Mouse (Mus musculus) spleen, postnatal 4 days (tissue): ENCODE measurements around the gene Msl1.
"Not testable (repeated sequence)": the region's sequence is repeated elsewhere in the genome, so short reads cannot be mapped to it uniquely, and the experiment has no call there.

Experiments used
- DNase-seq, 2 experiments: peaks; one replicate each; pipeline ENCODE4 v3.0.0; 2022; ENCODE audit warnings: low spot score in 2 of 2

Gene Msl1

DNA sequence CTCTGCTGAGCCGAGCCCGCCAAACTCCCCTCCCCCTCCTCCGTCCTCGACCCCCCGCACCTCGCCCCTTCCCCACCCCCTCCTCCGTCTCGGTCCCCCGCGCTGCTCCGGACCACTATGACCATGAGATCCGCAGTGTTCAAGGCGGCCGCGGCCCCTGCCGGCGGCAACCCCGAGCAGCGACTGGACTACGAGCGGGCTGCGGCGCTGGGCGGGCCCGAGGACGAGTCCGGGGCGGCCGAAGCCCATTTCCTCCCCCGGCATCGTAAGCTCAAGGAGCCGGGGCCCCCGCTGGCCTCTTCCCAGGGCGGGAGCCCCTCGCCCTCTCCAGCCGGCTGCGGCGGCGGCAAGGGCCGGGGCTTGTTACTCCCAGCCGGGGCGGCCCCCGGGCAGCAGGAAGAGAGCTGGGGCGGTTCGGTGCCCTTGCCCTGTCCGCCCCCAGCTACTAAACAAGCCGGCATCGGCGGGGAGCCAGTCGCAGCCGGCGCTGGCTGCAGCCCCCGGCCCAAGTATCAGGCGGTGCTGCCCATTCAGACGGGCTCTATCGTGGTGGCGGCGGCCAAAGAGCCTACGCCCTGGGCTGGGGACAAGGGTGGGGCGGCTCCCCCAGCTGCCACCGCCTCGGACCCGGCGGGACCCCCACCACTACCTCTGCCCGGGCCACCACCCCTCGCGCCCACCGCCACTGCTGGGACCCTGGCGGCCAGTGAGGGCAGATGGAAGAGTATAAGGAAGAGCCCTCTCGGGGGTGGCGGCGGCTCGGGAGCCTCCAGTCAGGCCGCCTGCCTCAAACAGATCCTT is 598 bp downstream of the Msl1 start:
- DNase-seq = peak; percentile 66 to 87

GRCm38 (mm10) chr11:98796515-98797216 is 1.4 kb downstream of the Msl1 start:
- peak; percentile 66 to 85 for DNase-seq

DNA sequence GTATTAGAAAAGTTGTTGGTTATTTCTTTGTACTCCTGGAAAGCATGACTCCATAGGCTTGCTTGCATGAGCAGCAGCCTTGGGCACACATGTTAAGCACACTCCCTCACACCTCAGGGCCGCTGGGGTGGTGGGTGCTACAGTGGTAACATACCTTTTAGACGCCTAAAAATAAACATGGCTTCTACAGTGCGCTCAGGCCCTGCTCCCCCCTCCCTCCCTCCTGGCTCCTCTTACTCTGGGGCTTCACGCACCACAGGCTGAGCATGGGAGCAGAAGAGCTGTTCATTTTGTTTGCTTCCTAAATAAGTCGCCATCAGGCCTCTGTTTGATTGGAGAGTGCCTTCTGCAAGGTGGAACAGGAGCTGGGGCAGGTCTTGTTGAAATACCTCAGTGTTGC is 2.0 kb downstream of the Msl1 start:
- DNase-seq = no peak

DNA sequence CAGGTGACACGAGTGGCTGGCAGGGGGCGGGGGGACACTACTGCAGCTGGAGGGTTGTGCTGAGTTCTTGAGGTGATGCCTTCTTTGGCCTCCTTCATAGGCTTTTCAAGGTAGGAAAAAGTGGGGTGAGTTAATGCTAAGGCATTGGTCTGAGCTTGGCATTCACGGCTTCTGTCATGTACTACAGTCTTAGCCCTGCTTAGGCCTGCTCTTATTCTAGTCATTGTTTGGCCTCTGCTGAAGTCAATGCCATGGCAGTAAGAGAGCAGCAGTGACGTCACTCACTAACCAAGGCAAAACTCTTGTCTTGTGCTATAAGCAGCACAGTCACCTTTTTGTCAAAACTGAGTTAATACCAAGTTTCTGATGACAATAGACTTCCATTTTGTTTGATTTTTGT is 2.6 kb downstream of the Msl1 start:
- no peak for DNase-seq

DNA sequence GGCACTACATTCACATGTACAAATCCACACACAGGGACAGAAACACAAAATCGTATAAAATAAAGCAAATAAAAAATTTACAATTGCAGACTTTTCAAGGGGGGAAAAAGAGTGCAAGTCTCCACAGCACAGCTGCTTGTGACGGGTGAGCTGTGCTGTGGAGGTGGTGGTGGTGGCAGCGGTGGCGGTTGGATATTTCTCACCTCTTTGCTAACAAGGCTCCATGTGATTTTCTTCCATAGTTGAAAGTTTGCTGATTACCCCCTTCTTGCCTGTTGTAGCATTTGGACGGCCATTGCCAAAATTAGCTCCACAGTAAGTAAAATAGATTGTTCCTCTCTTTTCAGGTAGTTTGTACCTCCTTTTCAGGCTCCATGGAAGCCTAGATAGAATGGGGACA is 9.3 kb downstream of the Msl1 start, which contains the start of gene Casc3:
Gene Casc3, plus strand, starts transcription at position 301 of the 400 bp plus-strand sequence.
- no peak for DNase-seq

GRCm38 (mm10) chr11:98808417-98808816 is 13.1 kb downstream of the Msl1 start:
- no peak for DNase-seq

DNA sequence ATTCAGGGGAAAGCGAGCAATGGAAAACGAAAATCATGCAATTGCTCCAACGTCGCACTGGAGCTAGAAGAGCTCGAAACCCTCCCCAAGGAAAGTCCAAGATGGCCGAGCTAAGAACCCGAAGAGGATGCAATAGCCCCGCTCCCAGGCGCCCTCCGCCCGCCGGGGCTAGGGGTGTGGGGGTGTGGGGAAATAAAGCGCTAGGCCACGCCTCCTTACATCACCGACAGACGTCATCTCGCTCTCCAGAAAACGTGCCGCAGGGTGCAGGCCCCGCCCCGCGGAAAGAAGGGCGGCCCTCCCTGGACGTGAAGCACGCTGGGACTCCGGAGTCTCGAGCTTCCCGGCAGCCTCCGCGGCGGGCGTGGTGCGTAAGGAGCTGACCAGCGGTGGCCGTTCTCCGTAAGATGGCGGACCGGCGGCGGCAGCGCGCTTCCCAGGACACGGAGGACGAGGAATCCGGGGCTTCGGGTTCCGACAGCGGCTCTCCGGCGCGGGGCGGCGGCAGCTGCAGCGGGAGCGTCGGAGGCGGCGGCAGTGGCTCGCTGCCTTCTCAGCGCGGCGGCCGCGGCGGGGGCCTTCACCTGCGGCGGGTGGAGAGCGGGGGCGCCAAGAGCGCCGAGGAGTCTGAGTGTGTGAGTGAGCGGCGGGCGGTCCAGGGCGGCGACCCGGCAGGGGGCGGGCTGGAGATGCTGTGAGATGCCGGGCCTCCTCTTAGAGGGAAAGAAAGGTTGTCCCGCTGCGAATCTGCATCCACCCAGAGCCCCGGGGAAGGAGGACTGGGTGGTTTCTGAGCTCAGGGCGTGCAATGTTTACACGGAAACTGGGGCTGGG is 14.4 kb downstream of the Msl1 start:
- DNase-seq = peak; percentile 98

DNA sequence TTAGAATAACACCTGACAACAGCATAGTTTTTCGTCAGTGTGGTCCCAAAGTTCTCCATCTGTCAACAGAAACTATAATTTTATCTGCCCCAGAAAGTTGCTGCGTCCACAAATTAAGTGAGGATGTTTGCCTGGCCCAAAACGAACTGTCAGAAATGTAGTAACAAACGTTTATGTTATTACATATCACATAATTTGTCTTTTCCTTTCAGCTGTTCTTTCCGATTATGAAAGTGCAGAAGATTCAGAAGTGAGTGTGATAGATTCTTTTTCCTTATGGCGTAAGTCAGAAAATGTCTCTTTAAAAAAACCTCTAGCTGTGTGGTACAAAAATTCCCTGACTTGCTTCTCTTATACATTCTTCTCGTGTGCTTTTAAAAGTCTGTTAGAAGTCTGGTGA is 15.4 kb downstream of the Msl1 start:
- DNase-seq = no peak

DNA sequence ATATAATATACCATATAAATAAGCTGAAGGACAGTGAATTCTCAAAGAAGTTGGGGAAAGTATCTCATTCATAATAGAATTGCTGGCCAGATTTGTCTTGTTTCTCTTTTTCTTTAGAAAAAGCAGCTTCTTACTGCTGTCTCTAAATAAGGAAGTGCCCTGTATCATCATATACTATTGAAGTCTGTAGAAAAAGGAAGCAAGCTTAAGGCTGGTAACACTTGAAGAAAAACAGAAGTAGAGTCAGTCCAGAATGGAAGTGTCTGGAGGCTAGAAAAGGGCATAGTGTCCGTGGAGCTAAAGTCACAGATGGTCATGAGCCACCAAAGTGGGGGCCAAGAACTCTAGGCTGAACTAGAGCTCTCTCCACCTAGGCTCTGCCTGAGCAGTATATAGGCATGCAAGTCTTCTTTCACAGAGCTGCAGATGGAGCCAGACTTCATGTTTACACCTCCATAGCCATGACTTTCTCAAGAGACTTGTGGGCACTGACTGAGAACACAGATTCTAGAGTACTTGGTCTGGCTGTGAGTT is 21.5 kb downstream of the Msl1 start:
- DNase-seq = no peak

DNA sequence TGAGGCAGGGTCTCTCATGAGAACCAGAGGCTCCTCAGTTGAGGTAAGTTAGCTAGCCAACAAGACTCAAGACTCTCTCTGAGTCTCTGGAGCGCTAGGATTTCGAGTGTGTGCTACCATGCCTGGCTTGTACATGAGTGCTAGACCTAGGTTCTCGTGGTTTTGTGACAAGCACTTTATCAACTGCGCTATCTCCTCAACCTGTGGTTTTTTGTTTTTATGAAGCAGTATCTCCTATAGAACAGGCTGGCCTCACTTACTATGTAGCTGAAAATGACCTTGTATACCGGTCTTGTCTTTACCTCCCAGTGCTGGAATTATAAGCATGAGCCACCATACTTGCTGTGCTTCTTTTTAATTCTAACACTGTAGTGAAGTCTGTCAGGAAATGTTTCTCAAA is 25.7 kb downstream of the Msl1 start:
- DNase-seq = no peak

DNA sequence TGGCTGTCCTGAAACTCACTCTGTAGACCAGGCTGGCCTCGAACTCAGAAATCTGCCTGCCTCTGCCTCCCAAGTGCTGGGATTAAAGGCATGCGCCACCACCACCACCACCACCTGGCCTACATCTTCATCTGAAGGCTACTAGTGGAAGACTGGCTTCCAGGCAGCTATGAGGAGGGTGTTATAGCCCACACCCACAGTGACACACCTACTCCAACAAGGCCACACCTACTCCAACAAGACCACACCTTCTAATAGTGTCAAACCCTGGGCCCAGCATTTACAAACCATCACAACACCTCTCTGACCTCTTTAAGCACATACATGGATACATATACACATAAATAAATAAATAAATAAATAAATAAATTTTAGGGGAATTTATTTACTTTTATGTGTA is 30.8 kb downstream of the Msl1 start:
- not testable (repeated sequence) for DNase-seq

DNA sequence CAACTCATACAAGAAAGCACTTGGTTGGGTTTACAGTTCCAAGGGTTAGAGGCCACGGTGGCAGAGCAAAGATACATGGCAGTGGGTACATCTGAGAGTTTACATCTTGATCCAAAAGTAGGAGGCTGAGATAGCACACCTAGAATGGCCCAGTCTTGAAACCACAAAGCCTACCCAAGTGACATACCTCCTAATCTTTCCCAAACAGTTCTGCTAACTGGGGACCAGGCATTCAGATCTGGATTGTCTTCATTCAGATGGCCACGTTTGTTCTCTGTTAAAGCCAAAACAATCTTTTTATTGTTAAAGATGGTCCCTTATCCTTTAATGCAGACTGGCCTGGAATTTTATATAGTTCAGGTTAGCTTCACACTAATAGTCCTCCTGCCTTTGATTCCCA is 32.6 kb downstream of the Msl1 start:
- DNase-seq = no peak

GRCm38 (mm10) chr11:98829091-98829775 is 33.9 kb downstream of the Msl1 start:
- peak; percentile 29 to 72 for DNase-seq

GRCm38 (mm10) chr11:98829875-98830274 is 34.6 kb downstream of the Msl1 start:
- DNase-seq = no peak

DNA sequence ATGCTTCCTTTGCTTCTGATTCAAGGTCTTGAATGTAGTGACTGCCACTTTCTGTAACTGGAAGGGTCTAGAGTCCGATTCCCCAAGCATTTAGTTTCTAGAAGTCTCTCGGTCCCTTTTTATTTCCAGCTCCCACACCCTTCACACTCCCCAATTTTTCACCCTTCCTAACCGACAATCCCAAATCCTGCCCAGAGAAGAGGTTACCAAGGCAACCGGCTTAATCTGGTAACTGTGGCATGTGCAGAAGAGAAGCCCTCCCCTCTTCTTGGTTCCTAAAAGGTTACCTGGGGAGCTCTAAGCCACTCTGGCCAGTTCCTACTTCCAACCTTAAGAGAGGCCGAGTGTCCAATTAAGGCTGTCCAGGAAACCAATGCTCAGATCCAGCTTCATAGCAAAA is 40.0 kb downstream of the Msl1 start:
- DNase-seq = no peak

DNA sequence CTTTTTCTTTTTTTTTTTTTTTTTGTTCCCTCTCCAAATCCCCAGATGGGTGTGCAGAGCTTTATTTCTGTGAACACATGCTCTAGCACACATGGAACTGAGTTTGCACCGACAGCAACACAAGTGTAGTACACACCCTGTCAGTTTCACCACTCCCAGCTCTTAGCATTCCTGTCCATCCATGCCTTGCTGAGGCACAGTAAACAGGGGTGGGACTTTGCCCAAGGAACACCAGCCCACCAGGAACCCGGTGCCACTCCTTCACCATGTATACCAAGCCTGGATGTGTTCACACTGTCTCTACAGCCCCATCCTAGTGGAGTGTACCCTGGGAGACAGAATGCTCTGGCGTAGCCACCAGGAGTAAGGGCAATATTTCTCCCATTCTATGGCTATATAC is 40.4 kb downstream of the Msl1 start:
- no peak for DNase-seq

DNA sequence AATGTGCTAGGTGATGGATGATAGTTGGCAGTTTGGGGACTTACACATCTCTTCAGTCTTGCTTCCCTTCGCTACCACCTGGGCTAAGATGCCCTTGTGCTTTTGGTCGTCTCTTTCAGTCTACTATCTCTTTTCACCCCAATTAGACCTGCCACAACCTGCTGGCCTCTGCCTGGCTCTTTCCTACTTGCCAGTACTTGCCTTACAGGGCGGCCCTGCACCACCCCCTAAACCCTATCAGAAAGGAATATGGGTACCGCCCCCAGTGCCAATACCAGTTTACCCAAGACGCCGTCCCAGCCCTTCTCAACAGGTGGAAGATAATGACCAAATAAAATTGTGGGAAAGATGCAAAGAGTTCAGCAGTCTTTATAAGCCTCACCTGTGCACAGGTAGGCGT is 40.8 kb downstream of the Msl1 start:
- DNase-seq = no peak

- peak; percentile 79 to 91 for DNase-seq
Measured at GRCm38 (mm10) chr11:98836651-98837141, 41.4 kb downstream of the Msl1 start, which contains the start of gene Rapgefl1. TSS of gene Rapgefl1 (plus strand) at chr11:98836785.

DNA sequence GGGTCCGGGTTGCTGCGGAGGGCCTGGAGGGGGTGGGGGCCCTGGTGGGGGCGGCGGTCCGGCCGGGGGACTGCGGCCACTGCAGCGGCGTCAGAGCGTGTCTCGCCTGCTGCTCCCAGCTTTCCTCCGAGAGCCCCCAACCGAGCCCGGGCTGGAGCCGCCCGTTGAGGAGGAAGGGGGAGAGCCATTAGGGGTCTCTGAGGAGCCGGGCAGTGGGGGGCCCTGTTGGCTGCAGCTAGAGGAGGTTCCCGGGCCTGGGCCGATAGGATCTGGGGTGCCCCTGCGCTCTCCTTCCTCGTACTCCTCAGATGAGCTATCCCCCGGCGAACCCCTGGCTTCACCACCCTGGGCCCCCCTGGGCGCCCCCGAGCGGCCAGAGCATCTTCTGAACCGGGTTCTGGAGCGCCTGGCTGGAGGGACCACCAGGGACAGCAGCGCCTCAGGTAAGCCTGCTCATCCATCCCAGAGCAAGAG is 42.0 kb downstream of the Msl1 start:
- peak in 1 of 2 experiments; percentile 70 for DNase-seq

GRCm38 (mm10) chr11:98837917-98838316 is 42.6 kb downstream of the Msl1 start:
- no peak for DNase-seq

DNA sequence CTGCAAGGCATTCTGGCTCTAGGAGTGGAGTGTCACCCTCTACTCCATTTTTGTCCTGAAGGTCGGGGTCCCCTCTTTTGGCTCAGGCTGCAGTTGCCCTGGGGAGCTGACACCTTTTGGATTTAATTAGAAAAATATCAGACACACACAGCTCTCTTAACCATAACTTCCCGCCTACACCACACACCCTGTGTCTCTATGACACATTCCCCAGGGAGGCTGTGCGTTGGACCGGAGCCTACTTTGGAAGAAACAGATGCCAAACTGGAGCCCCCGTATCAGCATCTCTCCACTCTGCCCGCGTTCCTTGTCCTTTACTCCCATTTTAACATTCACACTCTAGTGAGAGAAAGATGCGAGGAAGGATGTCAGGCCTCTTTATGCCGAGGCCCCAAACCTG is 43.2 kb downstream of the Msl1 start:
- DNase-seq = no peak
